Mouse (Mus musculus) midbrain, embryonic 15.5 days (tissue): ENCODE data around the gene Pla2g5. TPM values are rescaled to one million over a fixed set of nuclear protein-coding genes. Genes with fewer than 3 reads are reported as not detected.
"Not testable (repeated sequence)": the region's sequence is repeated elsewhere in the genome, so short reads cannot be mapped to it uniquely, and the experiment has no call there.

Experiments
- ATAC-seq: fragments of 200-750 bp; cut with Nextera tagmentation; replicated peaks from 2 replicates; pipeline ENCODE4 v1.8.0; 2017; ENCODE audit warnings: moderate TSS enrichment
- H3K27ac ChIP-seq: fragments of 300-500 bp; sonication (generic); 2 replicates; pipeline ENCODE4 v1.5.1; 2015; ENCODE audit warnings: mild to moderate bottlenecking, inconsistent platforms
- H3K27me3 ChIP-seq: fragments of 300-500 bp; sonication (generic); replicated peaks from 2 replicates; pipeline ENCODE4 v1.6.1; 2015; ENCODE audit warnings: inconsistent platforms
- H3K36me3 ChIP-seq: fragments of 300-500 bp; sonication (generic); replicated peaks from 2 replicates; pipeline ENCODE4 v1.6.1; 2015; ENCODE audit warnings: inconsistent platforms
- H3K4me1 ChIP-seq: fragments of 300-500 bp; sonication (generic); 2 replicates; pipeline ENCODE4 v1.6.1; 2015; ENCODE audit warnings: inconsistent platforms
- H3K4me2 ChIP-seq: fragments of 300-500 bp; sonication (generic); 2 replicates; pipeline ENCODE4 v1.6.1; 2015; ENCODE audit warnings: inconsistent platforms, mild to moderate bottlenecking, moderate library complexity
- H3K4me3 ChIP-seq: fragments of 300-500 bp; sonication (generic); 2 replicates; pipeline ENCODE4 v1.5.1; 2015; ENCODE audit warnings: mild to moderate bottlenecking, inconsistent platforms
- H3K9ac ChIP-seq: fragments of 300-500 bp; sonication (generic); 2 replicates; pipeline ENCODE4 v1.6.1; 2015; ENCODE audit warnings: mild to moderate bottlenecking, inconsistent platforms
- H3K9me3 ChIP-seq: fragments of 300-500 bp; sonication (generic); 2 replicates; pipeline ENCODE4 v1.6.1; 2016; ENCODE audit warnings: inconsistent platforms
- WGBS: fragments of 180-500 bp; shearing (Covaris S2); methylation state at CpG from one replicate; pipeline ENCODE4 v1.1.7; 2015; ENCODE audit warnings: mixed read lengths; 5-methylcytosine and 5-hydroxymethylcytosine counted together
- polyA plus RNA-seq: library from polyadenylated mRNA; unstranded; fragments of >200 nt; fragmentation: Nextera tagmentation; extraction: Ambion mirVana; gene quantifications from 2 replicates; pipeline ENCODE4 v1.2.1, GENCODE M21; 2015

Gene Pla2g5
- polyA plus RNA-seq = 0.46 and 0.75 TPM in 2 replicates

DNA sequence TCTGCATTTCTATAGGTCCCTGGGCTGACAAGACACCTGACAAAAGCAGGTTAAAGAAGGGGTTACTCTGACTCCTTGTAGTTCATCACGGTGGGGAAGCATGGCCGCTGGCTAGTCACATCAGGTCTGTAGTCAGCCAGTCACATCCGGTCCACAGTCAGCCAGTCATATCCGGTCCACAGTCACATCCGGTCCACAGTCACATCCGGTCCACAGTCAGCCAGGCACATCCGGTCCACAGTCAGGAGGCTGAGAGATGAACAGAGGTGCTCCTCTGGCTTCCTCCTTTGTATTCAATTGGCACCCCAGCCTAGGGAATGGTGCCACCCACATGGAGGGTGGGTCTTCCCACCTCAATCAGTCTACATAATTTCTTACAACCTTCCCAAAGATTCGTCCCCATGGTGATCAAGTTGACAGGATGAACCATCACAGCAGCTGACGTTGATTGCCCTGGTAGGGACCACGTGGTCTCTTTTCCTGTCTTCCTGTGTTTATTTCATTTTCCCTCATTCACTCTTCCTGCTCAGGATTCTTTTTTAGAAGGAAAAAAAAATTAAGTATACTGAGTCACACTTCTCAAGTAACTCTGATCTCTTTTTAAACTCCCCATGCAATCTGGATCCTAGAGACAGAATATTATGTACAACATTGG is at the start of gene Pla2g5:
Gene Pla2g5, minus strand, starts transcription at position 139 of the 655 bp plus-strand sequence.
- Histone ChIP-seq H3K36me3 (no peaks in the 10 kb centered on the region), H3K9me3 (no peaks in the 10 kb centered on the region), H3K4me3 (no peak within 1 kb of the TSS), H3K4me1 (peaks cover 11% of the 10 kb centered on the region; the same call in 1 of the 2 replicates), H3K4me2 (no peak within 1 kb of the TSS), H3K27ac (no peak within 1 kb of the TSS), H3K27me3 (no peaks in the 10 kb centered on the region), H3K9ac (no peak within 1 kb of the TSS)
- 74% methylated on average over 10 of the region's 10 CpGs for WGBS
- ATAC-seq = no peak

GRCm38 (mm10) chr4:138905624-138906337 is 42.5 kb upstream of the Pla2g5 start:
- no peaks in the 10 kb centered on the region for H3K9me3 ChIP-seq
- ATAC-seq = no peak
- H3K27me3 ChIP-seq = no peaks in the 10 kb centered on the region
- H3K36me3 ChIP-seq = peaks cover 40% of the 10 kb centered on the region
- no peak overlapping the region for H3K4me3 ChIP-seq
- H3K27ac ChIP-seq = no peak overlapping the region
- no peak overlapping the region for H3K9ac ChIP-seq
- no peak overlapping the region for H3K4me2 ChIP-seq
- WGBS = 97% methylated on average over 18 of the region's 18 CpGs
- H3K4me1 ChIP-seq = 0 out of 2 replicates have a peak, but pooled peaks cover 3% of the 10 kb centered on the region

DNA sequence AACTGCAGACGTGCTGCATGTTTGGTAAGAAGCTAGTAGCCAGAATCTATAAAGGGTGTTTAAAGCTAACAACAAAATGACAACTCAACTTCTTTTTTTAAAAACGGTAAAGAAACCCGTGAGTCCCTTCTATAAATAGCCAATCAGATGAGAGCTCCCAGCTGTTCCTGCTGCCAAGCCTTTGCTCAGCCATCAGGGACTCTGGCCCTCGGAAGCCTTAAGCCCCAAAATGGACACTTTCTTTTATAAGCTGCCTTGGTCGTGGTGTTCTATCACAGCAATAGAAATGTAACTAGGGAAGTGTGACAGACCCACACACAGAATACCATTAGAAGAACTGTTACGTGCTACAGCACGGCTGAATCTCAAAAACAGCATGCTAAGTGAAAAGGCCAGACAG is 36.1 kb upstream of the Pla2g5 start:
- Histone ChIP-seq H3K36me3 (peaks cover 61% of the 10 kb centered on the region), H3K4me1 (no peaks in the 10 kb centered on the region), H3K9ac (no peak overlapping the region), H3K4me2 (no peak overlapping the region), H3K27ac (no peak overlapping the region), H3K4me3 (no peak overlapping the region), H3K9me3 (no peaks in the 10 kb centered on the region), H3K27me3 (no peaks in the 10 kb centered on the region)
- WGBS = 77% methylated on average over 7 of the region's 7 CpGs
- ATAC-seq = no peak

- not testable (repeated sequence) for H3K9me3 ChIP-seq, H3K4me2 ChIP-seq, H3K4me3 ChIP-seq, ATAC-seq, H3K27me3 ChIP-seq, H3K9ac ChIP-seq, H3K4me1 ChIP-seq, H3K27ac ChIP-seq
- peaks cover 42% of the 10 kb centered on the region for H3K36me3 ChIP-seq
- WGBS = 92% methylated on average over 11 of the region's 11 CpGs
Measured at GRCm38 (mm10) chr4:138893789-138894188, 30.5 kb upstream of the Pla2g5 start.

- Histone ChIP-seq H3K4me3 (no peak overlapping the region), H3K9me3 (no peaks in the 10 kb centered on the region), H3K4me2 (no peak overlapping the region), H3K27ac (no peak overlapping the region), H3K27me3 (no peaks in the 10 kb centered on the region), H3K36me3 (peaks cover 37% of the 10 kb centered on the region), H3K9ac (no peak overlapping the region), H3K4me1 (no peaks in the 10 kb centered on the region)
- 88% methylated on average over 6 of the region's 6 CpGs for WGBS
- no peak for ATAC-seq
Measured at GRCm38 (mm10) chr4:138892655-138893054, 29.4 kb upstream of the Pla2g5 start.

DNA sequence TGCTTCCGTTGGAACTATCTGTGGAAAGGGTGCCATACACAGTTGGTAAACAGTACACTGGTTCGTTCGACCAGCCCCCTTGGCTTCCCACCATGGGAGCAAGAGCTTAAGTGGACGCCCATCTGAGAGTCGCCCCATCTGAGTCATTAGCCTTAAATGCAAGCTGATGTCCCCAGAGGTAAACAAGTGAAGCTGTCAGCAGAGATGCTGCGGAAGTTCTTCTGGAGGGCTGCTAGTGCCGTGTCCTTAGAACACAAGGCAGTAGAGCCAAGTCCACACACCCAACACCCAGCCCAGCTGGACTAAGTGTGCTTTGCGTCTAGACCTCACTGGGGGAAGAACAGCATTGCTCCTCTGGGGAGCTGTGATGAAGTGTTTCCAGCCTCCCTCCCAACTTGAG is 26.4 kb upstream of the Pla2g5 start:
- Histone ChIP-seq H3K27ac (no peak overlapping the region), H3K4me2 (no peak overlapping the region), H3K9me3 (no peaks in the 10 kb centered on the region), H3K4me3 (no peak overlapping the region), H3K27me3 (no peaks in the 10 kb centered on the region), H3K9ac (no peak overlapping the region), H3K4me1 (no peaks in the 10 kb centered on the region), H3K36me3 (peaks cover 10% of the 10 kb centered on the region; the same call in 1 of the 2 replicates)
- WGBS = 70% methylated on average over 8 of the region's 8 CpGs
- no peak for ATAC-seq

GRCm38 (mm10) chr4:138889165-138889564 is 25.9 kb upstream of the Pla2g5 start:
- 36% methylated on average over 7 of the region's 7 CpGs for WGBS
- Histone ChIP-seq H3K4me2 (no peak overlapping the region), H3K27me3 (no peaks in the 10 kb centered on the region), H3K27ac (0 out of 2 replicates have a peak overlapping the region, but pooled peaks have one; percentile 33), H3K4me1 (no peaks in the 10 kb centered on the region), H3K9me3 (no peaks in the 10 kb centered on the region), H3K36me3 (peaks cover 6% of the 10 kb centered on the region; the same call in 1 of the 2 replicates), H3K9ac (no peak overlapping the region), H3K4me3 (no peak overlapping the region)
- no peak for ATAC-seq

DNA sequence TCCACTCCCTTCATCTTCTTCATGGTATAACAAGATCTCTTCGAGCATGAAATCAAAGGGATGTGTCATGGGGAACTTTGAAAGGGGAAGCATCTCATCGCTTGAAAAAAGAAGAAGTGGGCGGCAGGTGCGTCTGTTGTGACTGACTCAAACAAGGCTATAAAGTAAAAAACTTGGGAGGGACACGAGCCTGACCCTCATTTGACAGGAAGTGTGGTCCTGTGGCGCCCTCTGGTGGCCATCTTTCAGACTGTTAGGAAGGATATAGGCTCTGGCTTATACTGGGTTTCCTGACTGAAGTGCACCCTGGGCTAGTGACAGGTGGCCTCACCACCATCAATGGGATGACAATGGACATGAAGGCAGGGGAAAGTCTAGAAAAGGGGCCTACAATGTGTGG is 21.0 kb upstream of the Pla2g5 start:
- no peaks in the 10 kb centered on the region for H3K36me3 ChIP-seq
- peaks cover 3% of the 10 kb centered on the region; the same call in 1 of the 2 replicates for H3K4me1 ChIP-seq
- no peaks in the 10 kb centered on the region for H3K27me3 ChIP-seq
- no peaks in the 10 kb centered on the region for H3K9me3 ChIP-seq
- H3K4me3 ChIP-seq = no peak overlapping the region
- H3K4me2 ChIP-seq = no peak overlapping the region
- no peak overlapping the region for H3K9ac ChIP-seq
- peak; percentile 63; the same call in 1 of the 2 replicates for ATAC-seq
- no peak overlapping the region for H3K27ac ChIP-seq
- WGBS = 15% methylated on average over 6 of the region's 6 CpGs

DNA sequence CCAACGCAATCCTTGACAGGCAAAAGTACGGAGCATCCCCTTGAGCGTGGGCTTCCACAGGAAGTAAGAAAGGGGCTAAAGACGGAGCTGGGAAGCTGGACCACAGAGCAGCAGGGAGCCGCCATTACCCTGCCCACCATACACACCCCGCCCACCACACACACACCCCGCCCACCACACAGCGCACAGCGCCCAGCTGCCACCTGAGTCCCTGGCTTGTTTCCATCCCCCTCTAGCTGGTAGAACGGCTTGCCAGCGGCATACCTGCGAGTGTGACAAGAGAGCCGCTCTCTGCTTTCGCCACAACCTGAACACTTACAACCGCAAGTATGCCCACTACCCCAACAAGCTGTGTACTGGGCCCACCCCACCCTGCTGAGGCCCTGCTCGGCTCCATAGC is 18.9 kb upstream of the Pla2g5 start:
- Histone ChIP-seq H3K9me3 (no peaks in the 10 kb centered on the region), H3K4me2 (peak overlapping the region; percentile 14), H3K4me3 (no peak overlapping the region), H3K27ac (no peak overlapping the region), H3K4me1 (peaks cover 3% of the 10 kb centered on the region; the same call in 1 of the 2 replicates), H3K27me3 (no peaks in the 10 kb centered on the region), H3K9ac (no peak overlapping the region), H3K36me3 (no peaks in the 10 kb centered on the region)
- ATAC-seq = no peak
- WGBS = 12% methylated on average over 16 of the region's 16 CpGs

GRCm38 (mm10) chr4:138880811-138881584 is 17.7 kb upstream of the Pla2g5 start:
- Histone ChIP-seq H3K9ac (no peak overlapping the region), H3K9me3 (no peaks in the 10 kb centered on the region), H3K36me3 (no peaks in the 10 kb centered on the region), H3K4me2 (no peak overlapping the region), H3K27me3 (no peaks in the 10 kb centered on the region), H3K4me3 (no peak overlapping the region), H3K27ac (no peak overlapping the region), H3K4me1 (peaks cover 3% of the 10 kb centered on the region; the same call in 1 of the 2 replicates)
- no peak for ATAC-seq
- WGBS = 87% methylated on average over 7 of the region's 7 CpGs

- peaks cover 3% of the 10 kb centered on the region; the same call in 1 of the 2 replicates for H3K4me1 ChIP-seq
- no peak overlapping the region for H3K4me2 ChIP-seq
- H3K27ac ChIP-seq = no peak overlapping the region
- no peak for ATAC-seq
- no peaks in the 10 kb centered on the region for H3K36me3 ChIP-seq
- H3K4me3 ChIP-seq = no peak overlapping the region
- no peaks in the 10 kb centered on the region for H3K27me3 ChIP-seq
- no peaks in the 10 kb centered on the region for H3K9me3 ChIP-seq
- no peak overlapping the region for H3K9ac ChIP-seq
- WGBS = 89% methylated on average over 11 of the region's 11 CpGs
Measured at GRCm38 (mm10) chr4:138879808-138880207, 16.5 kb upstream of the Pla2g5 start.

- no peaks in the 10 kb centered on the region for H3K36me3 ChIP-seq
- ATAC-seq = no peak
- no peak overlapping the region for H3K4me2 ChIP-seq
- WGBS = 67% methylated on average over 8 of the region's 8 CpGs
- no peak overlapping the region for H3K4me3 ChIP-seq
- H3K27me3 ChIP-seq = no peaks in the 10 kb centered on the region
- no peaks in the 10 kb centered on the region for H3K9me3 ChIP-seq
- peaks cover 3% of the 10 kb centered on the region; the same call in 1 of the 2 replicates for H3K4me1 ChIP-seq
- no peak overlapping the region for H3K27ac ChIP-seq
- no peak overlapping the region for H3K9ac ChIP-seq
Measured at GRCm38 (mm10) chr4:138878783-138879182, 15.5 kb upstream of the Pla2g5 start.
